Mouse (Mus musculus) liver, embryonic 15.5 days (tissue): ENCODE results near the gene Olfr91. TPM values are rescaled to one million over a fixed set of nuclear protein-coding genes. Genes with fewer than 3 reads are reported as not detected.

Experiments used
- ATAC-seq: fragments of 200-750 bp; cut with Nextera tagmentation; 2 replicates; pipeline ENCODE4 v1.8.0; 2017; ENCODE audit warnings: moderate number of reproducible peaks, mild to moderate bottlenecking, moderate library complexity; ENCODE audit not compliant: insufficient read depth
- H3K27ac ChIP-seq: fragments of 300-500 bp; sonication (generic); replicated peaks from 2 replicates; pipeline ENCODE4 v1.5.1; 2015; ENCODE audit warnings: mild to moderate bottlenecking, inconsistent platforms
- H3K27me3 ChIP-seq: fragments of 300-500 bp; sonication (generic); 2 replicates; pipeline ENCODE4 v1.6.1; 2015; ENCODE audit warnings: mild to moderate bottlenecking, inconsistent platforms
- H3K36me3 ChIP-seq: fragments of 300-500 bp; sonication (generic); replicated peaks from 2 replicates; pipeline ENCODE4 v1.6.1; 2015; ENCODE audit warnings: moderate library complexity, mild to moderate bottlenecking, inconsistent platforms
- H3K4me1 ChIP-seq: fragments of 300-500 bp; sonication (generic); replicated peaks from 2 replicates; pipeline ENCODE4 v1.6.1; 2015; ENCODE audit warnings: inconsistent platforms
- H3K4me2 ChIP-seq: fragments of 300-500 bp; sonication (generic); 2 replicates; pipeline ENCODE4 v1.6.1; 2015; ENCODE audit warnings: moderate library complexity, mild to moderate bottlenecking, inconsistent platforms
- H3K4me3 ChIP-seq: fragments of 300-500 bp; sonication (generic); replicated peaks from 2 replicates; pipeline ENCODE4 v1.5.1; 2015; ENCODE audit warnings: mild to moderate bottlenecking, inconsistent platforms
- H3K9ac ChIP-seq: fragments of 300-500 bp; sonication (generic); 2 replicates; pipeline ENCODE4 v1.6.1; 2015; ENCODE audit warnings: moderate library complexity, mild to moderate bottlenecking, inconsistent platforms
- H3K9me3 ChIP-seq: fragments of 300-500 bp; sonication (generic); replicated peaks from 2 replicates; pipeline ENCODE4 v1.6.1; 2016; ENCODE audit warnings: inconsistent platforms
- WGBS: fragments of 180-500 bp; shearing (Covaris S2); methylation state at CpG from one replicate; pipeline ENCODE4 v1.1.7; 2015; ENCODE audit warnings: mixed read lengths; ENCODE audit not compliant: insufficient replicate concordance; 5-methylcytosine and 5-hydroxymethylcytosine counted together
- polyA plus RNA-seq: library from polyadenylated mRNA; unstranded; fragments of >200 nt; fragmentation: Nextera tagmentation; extraction: Ambion mirVana; gene quantifications from 2 replicates; pipeline ENCODE4 v1.2.1, GENCODE M21; 2015

Olfr91 gene
- polyA plus RNA-seq, 1 experiment from 2014 or later: not detected

DNA sequence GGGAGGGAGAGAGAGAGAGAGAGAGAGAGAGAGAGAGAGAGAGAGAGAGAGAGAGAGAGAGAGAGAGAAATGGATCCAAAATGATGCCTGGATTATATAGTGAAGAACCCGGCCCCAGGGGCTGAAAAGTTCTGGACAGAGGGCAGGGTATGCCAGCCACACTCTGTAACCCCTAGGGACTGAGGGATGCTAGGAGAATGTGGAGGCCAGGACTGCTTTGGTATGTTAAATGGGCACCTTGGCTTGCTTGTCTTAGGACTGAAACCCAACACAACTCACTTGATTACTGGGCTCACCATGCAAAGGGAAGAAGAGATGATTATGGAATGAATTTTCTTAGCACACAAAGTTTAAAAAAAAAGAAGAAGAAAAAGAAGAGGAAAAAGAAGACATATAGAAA lies 19.9 kb downstream of the Olfr91 start:
- Histone ChIP-seq H3K36me3 (no peaks in the 10 kb centered on the region), H3K4me2 (no peak overlapping the region), H3K9ac (no peak overlapping the region), H3K27me3 (no peaks in the 10 kb centered on the region), H3K4me1 (no peaks in the 10 kb centered on the region), H3K27ac (no peak overlapping the region), H3K4me3 (no peak overlapping the region), H3K9me3 (no peaks in the 10 kb centered on the region)
- no peak for ATAC-seq
- WGBS: 29% methylated on average over 1 of the region's 1 CpGs

DNA sequence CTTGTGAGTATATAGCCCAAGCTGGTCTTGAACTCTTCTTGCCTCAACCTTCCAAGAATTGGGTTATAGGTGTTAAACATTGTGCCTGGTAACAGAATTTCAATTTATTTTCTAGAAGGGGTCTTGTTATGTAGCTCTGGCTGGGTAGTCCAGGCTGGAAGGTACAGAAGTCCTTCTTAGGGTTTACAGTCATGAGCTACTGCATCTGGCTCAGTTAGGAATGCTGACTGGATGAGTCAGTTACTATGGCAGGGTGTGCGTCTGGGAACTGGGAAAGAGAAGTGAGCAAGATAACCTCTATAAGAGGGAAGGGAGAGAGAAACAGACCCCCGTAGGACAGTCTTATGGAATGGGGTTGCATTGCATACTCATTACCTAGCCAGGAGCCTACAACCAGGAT lies 22.3 kb downstream of the Olfr91 start:
- no peak overlapping the region for H3K4me3 ChIP-seq
- no peak overlapping the region for H3K9ac ChIP-seq
- H3K27ac ChIP-seq: no peak overlapping the region
- no peaks in the 10 kb centered on the region for H3K4me1 ChIP-seq
- no peak overlapping the region for H3K4me2 ChIP-seq
- no peaks in the 10 kb centered on the region for H3K27me3 ChIP-seq
- 59% methylated on average over 2 of the region's 2 CpGs for WGBS
- no peaks in the 10 kb centered on the region for H3K9me3 ChIP-seq
- no peaks in the 10 kb centered on the region for H3K36me3 ChIP-seq
- no peak for ATAC-seq

DNA sequence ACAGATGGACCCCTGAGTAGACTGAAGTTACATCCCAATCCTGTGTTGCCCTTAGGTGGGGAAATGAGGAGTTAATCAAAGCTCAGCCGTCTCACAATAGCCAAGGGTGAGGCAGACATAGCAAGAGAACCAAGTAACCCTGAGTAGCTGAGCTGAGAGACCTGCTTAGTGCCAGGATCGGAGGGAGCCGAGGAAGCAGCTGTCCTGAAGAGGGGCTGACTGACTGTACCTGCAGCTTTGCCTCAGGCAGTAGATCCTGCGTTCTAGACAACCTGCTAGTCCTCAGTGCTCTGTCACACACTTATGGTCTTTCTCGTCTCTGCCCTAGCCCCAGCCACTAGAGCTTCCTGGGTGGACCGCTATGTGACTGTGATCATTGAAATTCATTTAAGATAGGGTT lies 22.9 kb downstream of the Olfr91 start:
- Histone ChIP-seq H3K36me3 (no peaks in the 10 kb centered on the region), H3K9ac (no peak overlapping the region), H3K9me3 (no peaks in the 10 kb centered on the region), H3K4me3 (no peak overlapping the region), H3K27ac (no peak overlapping the region), H3K27me3 (no peaks in the 10 kb centered on the region), H3K4me2 (no peak overlapping the region), H3K4me1 (no peaks in the 10 kb centered on the region)
- 63% methylated on average over 6 of the region's 6 CpGs for WGBS
- no peak for ATAC-seq

DNA sequence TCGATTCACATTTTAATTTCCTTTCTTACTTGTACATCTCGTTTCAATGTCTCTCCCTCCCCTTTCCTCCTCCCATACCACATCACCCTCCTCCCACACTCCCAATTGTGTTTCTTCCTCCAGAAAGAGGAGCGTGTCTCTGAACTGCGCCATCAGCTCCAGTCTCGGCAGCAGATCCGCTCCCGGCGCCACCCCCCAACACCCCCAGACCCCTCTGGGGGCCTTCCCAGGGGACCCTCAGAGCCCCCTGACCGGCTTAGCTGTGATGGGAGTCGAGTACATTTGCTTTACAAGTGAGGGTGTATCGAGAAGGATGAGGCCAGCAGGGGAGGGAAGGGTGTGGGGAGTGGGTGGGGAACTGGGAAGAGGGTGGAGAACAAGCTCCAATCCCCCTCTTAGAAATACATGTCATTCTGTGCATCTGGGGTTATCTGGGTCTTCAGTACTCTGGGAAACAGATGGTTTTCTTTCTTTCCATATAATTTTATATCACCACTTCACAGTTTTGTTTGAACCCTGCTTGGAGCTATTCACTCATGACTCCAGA lies 25.3 kb downstream of the Olfr91 start:
- Histone ChIP-seq H3K27me3 (no peaks in the 10 kb centered on the region), H3K9me3 (no peaks in the 10 kb centered on the region), H3K4me1 (no peaks in the 10 kb centered on the region), H3K4me3 (no peak overlapping the region), H3K9ac (no peak overlapping the region), H3K36me3 (no peaks in the 10 kb centered on the region), H3K27ac (no peak overlapping the region), H3K4me2 (no peak overlapping the region)
- WGBS: 62% methylated on average over 11 of the region's 11 CpGs
- no peak for ATAC-seq

DNA sequence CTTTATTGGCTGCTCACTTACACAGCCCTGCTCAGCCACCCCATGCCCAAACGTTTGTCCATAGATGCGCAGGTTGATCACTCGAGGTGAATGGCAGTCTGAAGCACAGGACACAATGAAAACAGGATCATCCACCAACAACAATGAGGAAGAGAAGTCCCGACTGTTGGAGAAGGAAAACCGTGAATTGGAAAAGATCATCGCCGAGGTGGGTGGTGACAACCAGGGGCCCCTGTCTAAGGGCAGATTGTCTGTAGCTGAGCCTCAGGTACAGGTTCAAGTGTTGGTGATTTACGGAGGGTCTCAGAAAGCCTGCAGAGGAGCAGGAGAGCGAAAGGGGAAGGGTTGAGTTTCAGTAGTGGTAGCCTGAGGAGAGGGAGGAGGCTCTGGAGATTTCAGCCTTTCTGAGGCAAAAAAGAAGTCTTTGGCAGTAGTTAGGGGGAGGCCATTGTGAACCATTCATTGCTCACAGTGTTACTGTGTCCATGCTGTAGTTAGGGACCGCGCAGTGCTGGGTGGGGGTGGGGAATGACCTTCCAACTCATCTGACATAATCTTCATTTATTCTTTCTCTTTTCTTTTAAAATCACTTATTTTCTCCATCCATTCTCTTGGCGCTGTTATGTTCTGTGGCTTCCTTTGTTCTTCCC lies 25.9 kb downstream of the Olfr91 start:
- no peak for ATAC-seq
- 70% methylated on average over 12 of the region's 12 CpGs for WGBS

DNA sequence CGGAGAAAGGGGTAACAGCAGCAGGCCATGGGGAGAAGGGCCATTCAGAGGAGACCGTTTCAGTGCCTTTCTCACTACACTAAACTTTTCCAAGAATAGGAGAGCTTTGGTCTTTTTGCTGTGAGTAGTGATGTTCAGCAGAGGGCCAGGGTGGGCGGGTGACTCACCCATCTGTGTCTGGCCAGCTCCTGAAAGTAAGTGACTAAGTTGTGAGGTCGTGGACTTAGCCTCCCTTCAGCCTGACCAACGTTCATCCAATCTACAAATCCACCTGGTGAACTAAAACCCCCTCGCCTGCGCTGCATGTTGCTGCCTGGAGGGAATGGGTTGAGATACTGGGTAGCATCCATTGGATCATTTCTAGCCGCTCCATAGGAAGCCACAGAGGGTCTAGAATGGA lies 28.0 kb downstream of the Olfr91 start:
- ATAC-seq: no peak
- Histone ChIP-seq H3K9me3 (no peaks in the 10 kb centered on the region), H3K4me2 (no peak overlapping the region), H3K4me3 (no peak overlapping the region), H3K4me1 (no peaks in the 10 kb centered on the region), H3K36me3 (no peaks in the 10 kb centered on the region), H3K27me3 (no peaks in the 10 kb centered on the region), H3K27ac (no peak overlapping the region), H3K9ac (no peak overlapping the region)
- 51% methylated on average over 8 of the region's 8 CpGs for WGBS

More for the DNA sequence above, 25.9 kb downstream of the Olfr91 start:
- H3K4me2 ChIP-seq: no peak overlapping the region
- no peaks in the 10 kb centered on the region for H3K4me1 ChIP-seq
- H3K27ac ChIP-seq: no peak overlapping the region
- H3K27me3 ChIP-seq: no peaks in the 10 kb centered on the region
- H3K36me3 ChIP-seq: no peaks in the 10 kb centered on the region
- no peak overlapping the region for H3K9ac ChIP-seq
- H3K4me3 ChIP-seq: no peak overlapping the region
- H3K9me3 ChIP-seq: no peaks in the 10 kb centered on the region

DNA sequence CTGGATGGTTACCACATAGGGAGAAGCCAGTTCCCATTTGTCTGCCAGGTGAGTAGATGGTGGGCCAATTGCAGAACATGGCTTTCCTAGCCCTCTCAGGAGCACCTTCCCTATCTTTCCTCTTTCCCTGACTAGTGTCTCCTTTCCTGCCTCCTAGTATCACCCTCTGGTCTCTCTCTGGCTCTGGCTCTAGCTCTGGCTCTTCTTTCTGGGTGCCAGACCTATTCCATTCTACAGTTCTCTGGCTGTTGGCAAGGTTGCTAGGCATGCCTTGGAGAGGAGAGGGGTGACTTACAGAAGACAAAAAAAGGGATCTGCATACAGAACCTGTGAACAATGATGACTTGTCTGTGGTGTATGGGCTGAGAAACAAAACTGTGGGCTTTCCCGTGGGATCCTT lies 30.2 kb downstream of the Olfr91 start:
- Histone ChIP-seq H3K4me1 (no peaks in the 10 kb centered on the region), H3K27ac (no peak overlapping the region), H3K9me3 (no peaks in the 10 kb centered on the region), H3K4me3 (no peak overlapping the region), H3K36me3 (no peaks in the 10 kb centered on the region), H3K27me3 (no peaks in the 10 kb centered on the region), H3K4me2 (no peak overlapping the region), H3K9ac (no peak overlapping the region)
- no peak for ATAC-seq
- WGBS: 58% methylated on average over 1 of the region's 1 CpGs

DNA sequence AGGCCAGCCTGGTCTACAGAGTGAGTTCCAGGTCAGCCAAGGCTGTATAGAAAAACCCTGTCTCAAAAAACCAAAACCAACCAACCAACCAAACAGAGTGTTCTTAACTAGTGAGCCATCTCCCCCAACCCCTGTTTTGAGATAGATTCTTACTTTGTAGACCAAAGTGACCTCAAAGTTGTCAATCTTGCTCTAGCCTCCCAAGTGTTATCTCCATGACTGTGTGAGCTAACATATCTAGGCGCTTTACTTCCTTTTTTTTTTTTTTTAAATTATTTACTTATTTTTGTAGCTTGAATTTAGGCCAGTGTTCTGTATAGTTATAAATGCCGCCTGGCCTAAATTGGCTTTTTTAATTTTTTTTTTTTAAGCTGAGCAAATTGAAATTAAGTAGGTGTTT lies 32.1 kb downstream of the Olfr91 start:
- WGBS: 49% methylated on average over 2 of the region's 2 CpGs
- ATAC-seq: no peak

DNA sequence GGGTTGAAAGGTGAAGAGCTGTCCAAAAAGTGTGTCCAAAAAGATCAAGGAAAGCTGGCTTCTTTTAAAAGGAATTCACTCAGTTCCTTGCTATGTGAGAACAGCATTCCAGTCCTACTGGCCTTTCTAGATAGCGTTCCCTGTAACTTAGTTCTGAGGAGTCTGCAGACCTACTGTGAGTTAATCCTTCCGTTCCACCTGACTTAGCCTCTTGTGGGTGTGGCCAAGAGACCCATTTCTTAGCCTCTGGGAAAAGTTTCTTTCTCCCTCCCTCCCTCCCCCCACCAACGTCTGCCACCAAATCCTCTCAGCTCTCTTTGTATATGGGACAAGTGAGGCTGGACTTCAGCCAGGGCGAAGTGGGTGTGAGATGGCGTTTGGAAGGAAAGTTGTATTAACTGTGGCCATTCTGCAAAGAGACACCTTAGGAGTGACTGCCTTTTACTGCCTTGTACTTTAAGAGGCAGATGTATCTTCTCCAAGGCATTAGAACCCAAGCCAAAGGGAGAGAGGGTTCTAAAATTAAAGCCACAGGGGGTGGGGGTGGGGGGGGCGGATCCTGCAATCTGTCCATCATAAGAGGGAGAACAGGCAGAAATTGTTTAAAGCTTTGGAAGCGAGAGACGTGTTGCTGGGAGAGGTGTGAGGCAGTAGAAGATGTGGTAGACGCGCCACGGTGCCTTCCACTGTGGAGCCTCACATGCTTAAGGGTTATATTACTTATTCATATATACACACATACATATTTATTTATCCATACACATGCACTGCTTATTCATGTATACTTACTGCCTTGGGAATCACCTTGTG lies 34.2 kb downstream of the Olfr91 start:
- no peak for ATAC-seq
- Histone ChIP-seq H3K4me2 (no peak overlapping the region), H3K36me3 (no peaks in the 10 kb centered on the region), H3K4me3 (no peak overlapping the region), H3K9ac (no peak overlapping the region), H3K9me3 (no peaks in the 10 kb centered on the region), H3K27me3 (no peaks in the 10 kb centered on the region), H3K4me1 (no peaks in the 10 kb centered on the region), H3K27ac (no peak overlapping the region)
- WGBS: 68% methylated on average over 11 of the region's 11 CpGs

More for the DNA sequence above, 32.1 kb downstream of the Olfr91 start:
- Histone ChIP-seq H3K9ac (no peak overlapping the region), H3K4me2 (no peak overlapping the region), H3K4me3 (no peak overlapping the region), H3K36me3 (no peaks in the 10 kb centered on the region), H3K4me1 (no peaks in the 10 kb centered on the region), H3K9me3 (no peaks in the 10 kb centered on the region), H3K27ac (no peak overlapping the region), H3K27me3 (no peaks in the 10 kb centered on the region)

DNA sequence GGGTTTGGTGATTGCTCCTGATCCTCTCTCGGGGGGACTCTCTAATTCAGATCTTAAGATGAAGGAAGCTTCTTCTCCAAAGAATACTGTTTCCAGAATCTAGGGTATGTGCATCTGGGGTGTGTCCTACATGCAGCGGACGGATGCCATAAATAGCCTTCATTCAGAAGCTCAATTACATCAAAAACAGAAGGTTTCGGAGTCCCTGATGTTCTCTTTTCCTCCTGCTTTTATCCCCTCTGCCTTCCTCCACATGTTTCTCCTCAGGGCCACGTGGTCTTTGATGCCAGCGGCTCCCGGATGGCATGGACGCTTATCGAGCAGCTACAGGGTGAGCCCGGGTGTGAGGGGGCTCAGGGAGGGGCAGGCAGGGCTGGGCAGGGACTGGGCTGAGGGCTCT lies 35.0 kb downstream of the Olfr91 start:
- ATAC-seq: no peak
- Histone ChIP-seq H3K27ac (no peak overlapping the region), H3K9me3 (no peaks in the 10 kb centered on the region), H3K36me3 (no peaks in the 10 kb centered on the region), H3K4me3 (no peak overlapping the region), H3K4me1 (no peaks in the 10 kb centered on the region), H3K9ac (no peak overlapping the region), H3K4me2 (no peak overlapping the region), H3K27me3 (no peaks in the 10 kb centered on the region)
- 60% methylated on average over 10 of the region's 10 CpGs for WGBS

DNA sequence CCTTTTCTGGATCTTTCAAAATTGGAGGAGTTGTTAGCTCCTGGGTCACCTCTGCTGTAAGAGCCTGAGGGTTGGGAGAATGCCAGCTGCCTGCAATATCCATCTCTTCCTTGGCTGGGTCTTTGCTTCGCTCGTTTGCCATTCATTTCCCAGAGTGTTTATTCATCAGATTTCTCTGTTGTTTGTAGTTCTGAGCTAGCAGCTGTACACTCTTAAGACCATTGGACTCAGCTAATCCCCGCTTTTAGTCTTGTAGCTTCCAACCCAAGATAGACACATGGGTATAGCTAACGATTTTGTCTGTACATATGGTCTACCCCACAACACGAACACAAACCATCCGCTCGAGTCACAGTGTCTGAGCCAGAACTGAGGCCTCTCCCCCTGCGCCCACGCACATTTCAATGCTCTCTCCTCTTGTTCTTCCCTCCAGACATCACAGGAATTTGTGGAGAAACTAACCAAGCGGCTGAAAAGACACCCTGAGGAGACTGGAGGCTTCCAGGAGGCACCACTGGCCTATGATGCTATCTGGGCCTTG lies 35.9 kb downstream of the Olfr91 start:
- H3K4me2 ChIP-seq: no peak overlapping the region
- no peak for ATAC-seq
- no peaks in the 10 kb centered on the region for H3K27me3 ChIP-seq
- 65% methylated on average over 10 of the region's 10 CpGs for WGBS
- H3K9ac ChIP-seq: no peak overlapping the region
- no peaks in the 10 kb centered on the region for H3K4me1 ChIP-seq
- H3K9me3 ChIP-seq: no peaks in the 10 kb centered on the region
- H3K4me3 ChIP-seq: no peak overlapping the region
- H3K36me3 ChIP-seq: no peaks in the 10 kb centered on the region
- H3K27ac ChIP-seq: no peak overlapping the region
